Mouse (Mus musculus): ENCODE data around the gene Prss57.

GRCm38 (mm10) chr10:79769329-79769728, 21.4 kb downstream of the Prss57 start:
- TF ChIP-seq POLR2A (IDR thresholded peaks at IDR 0.05; ENCODE audit: control insufficient read depth, extremely low read depth, insufficient read depth, low read length, poor library complexity) = no peak
- TF ChIP-seq CTCF (IDR thresholded peaks at IDR 0.05; ENCODE audit: borderline replicate concordance, control insufficient read depth, extremely low read depth, insufficient read depth, low read length, poor library complexity) = no peak

All from thymus, adult 2 months (tissue).